Mouse (Mus musculus) olfactory bulb, adult 2 months (tissue): ENCODE results near the gene Draxin.
"Not testable (repeated sequence)": the region's sequence is repeated elsewhere in the genome, so short reads cannot be mapped to it uniquely, and the experiment has no call there.

Experiments used
- CTCF ChIP-seq: fragments of 200-500 bp; IDR thresholded peaks from 2 replicates; pipeline ENCODE4 v1.5.1; 2012; ENCODE audit warnings: low read depth, mild to moderate bottlenecking, low read length, moderate library complexity; ENCODE audit not compliant: insufficient read depth
- POLR2A ChIP-seq: fragments of 200-500 bp; IDR thresholded peaks from 2 replicates; pipeline ENCODE4 v1.6.1; 2012; ENCODE audit warnings: mild to moderate bottlenecking, low read depth, low read length, moderate library complexity; ENCODE audit not compliant: insufficient read depth

DNA sequence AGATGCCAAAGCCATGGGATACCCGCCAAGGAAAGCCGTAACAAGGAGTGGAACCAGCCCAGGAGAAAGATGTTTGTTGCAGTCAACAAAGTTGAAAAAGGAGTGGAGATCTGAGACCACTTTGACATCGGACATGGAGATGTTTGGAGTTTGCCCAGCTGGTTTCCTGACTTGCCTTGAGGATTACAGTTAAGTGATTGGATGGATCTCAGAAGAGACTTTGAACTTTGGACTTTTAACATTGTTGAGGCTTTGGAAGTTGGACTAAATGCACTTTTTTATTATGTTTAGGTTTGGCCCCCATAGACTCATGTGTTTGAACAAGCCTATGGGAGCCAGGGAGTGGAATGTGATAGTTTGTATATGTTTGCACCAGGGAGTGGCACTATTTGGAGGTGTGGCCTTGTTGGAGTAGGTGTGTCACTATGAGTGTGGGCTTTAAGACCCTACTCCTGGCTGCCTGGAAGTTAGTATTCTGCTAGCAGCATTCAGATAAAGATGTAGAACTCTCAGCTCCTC lies 80.0 kb downstream of the Draxin start:
- not testable (repeated sequence) for TF ChIP-seq CTCF, POLR2A
